Mouse (Mus musculus) granulocyte monocyte progenitor cell, adult 5-6 weeks (primary cell): Measurements from ENCODE around the gene Ptpre. TPM values are rescaled to one million over a fixed set of nuclear protein-coding genes. Genes with fewer than 3 reads are reported as not detected.

Source experiments
- ATAC-seq: replicated peaks from 2 replicates; pipeline ENCODE4 v1.8.0; 2016; ENCODE audit warnings: mild to moderate bottlenecking, moderate TSS enrichment, inconsistent platforms; ENCODE audit not compliant: poor library complexity, severe bottlenecking
- total RNA-seq, 2 experiments: library from RNA; stranded (forward) in 1 of 2; stranded (reverse) in 1 of 2; fragments of 200-712, 200-1000 nt in 1 of 2; fragments of >200 nt in 1 of 2; fragmentation: Nextera tagmentation in 1 of 2; gene quantifications; 2 replicates each; pipeline ENCODE4 v1.2.3; 2014 to 2017

Ptpre gene
- total RNA-seq, 2 experiments from 2014 or later, result 48.3 to 74.9 TPM

GRCm38 (mm10) chr7:135634851-135635624 lies 97.8 kb downstream of the Ptpre start:
- no peak for ATAC-seq

GRCm38 (mm10) chr7:135637406-135637980 lies 100.2 kb downstream of the Ptpre start:
- ATAC-seq, result peak; percentile 44

GRCm38 (mm10) chr7:135639361-135639760 lies 102.1 kb downstream of the Ptpre start:
- ATAC-seq, result no peak

GRCm38 (mm10) chr7:135641698-135642507 lies 104.6 kb downstream of the Ptpre start:
- peak; percentile 38 for ATAC-seq

- ATAC-seq, result peak; percentile 66
Measured at GRCm38 (mm10) chr7:135644452-135644851, 107.2 kb downstream of the Ptpre start.

GRCm38 (mm10) chr7:135646976-135647375 lies 109.7 kb downstream of the Ptpre start:
- no peak for ATAC-seq

GRCm38 (mm10) chr7:135648821-135649220 lies 111.5 kb downstream of the Ptpre start:
- ATAC-seq, result no peak

GRCm38 (mm10) chr7:135649306-135649705 lies 112.0 kb downstream of the Ptpre start:
- ATAC-seq, result no peak

GRCm38 (mm10) chr7:135650061-135650460 lies 112.8 kb downstream of the Ptpre start:
- ATAC-seq, result peak; percentile 47

- ATAC-seq, result peak; percentile 12
Measured at GRCm38 (mm10) chr7:135651831-135652511, 114.7 kb downstream of the Ptpre start.

GRCm38 (mm10) chr7:135652781-135653180 lies 115.5 kb downstream of the Ptpre start:
- ATAC-seq, result no peak

GRCm38 (mm10) chr7:135653601-135654000 lies 116.3 kb downstream of the Ptpre start:
- ATAC-seq, result no peak

- no peak for ATAC-seq
Measured at GRCm38 (mm10) chr7:135654288-135654687, 117.0 kb downstream of the Ptpre start.

GRCm38 (mm10) chr7:135655113-135655512 lies 117.8 kb downstream of the Ptpre start:
- ATAC-seq, result peak; percentile 56

GRCm38 (mm10) chr7:135658150-135658549 lies 120.9 kb downstream of the Ptpre start:
- ATAC-seq, result no peak

GRCm38 (mm10) chr7:135659314-135659935 lies 122.1 kb downstream of the Ptpre start:
- ATAC-seq, result peak; percentile 73

- no peak for ATAC-seq
Measured at GRCm38 (mm10) chr7:135660314-135660713, 123.0 kb downstream of the Ptpre start.

GRCm38 (mm10) chr7:135664211-135664610 lies 126.9 kb downstream of the Ptpre start:
- ATAC-seq, result no peak

GRCm38 (mm10) chr7:135666314-135666713 lies 129.0 kb downstream of the Ptpre start:
- peak; percentile 75 for ATAC-seq
